Mouse (Mus musculus) lung, postnatal 36 days (tissue): ENCODE data around the gene Aspg.

Experiments used
- DNase-seq: peaks from one replicate; pipeline ENCODE4 v3.0.0; 2022; ENCODE audit warnings: mixed read lengths

Gene Aspg

GRCm38 (mm10) chr12:112113710-112114109, 7.2 kb downstream of the Aspg start:
- peak; percentile 95 for DNase-seq

- DNase-seq: no peak
These were observed 10.5 kb downstream of the Aspg start for GRCm38 (mm10) chr12:112117006-112117405.

- no peak for DNase-seq
These were observed 11.2 kb downstream of the Aspg start for GRCm38 (mm10) chr12:112117649-112118048.

- DNase-seq: no peak
These were observed 14.7 kb downstream of the Aspg start for GRCm38 (mm10) chr12:112121188-112121587.

GRCm38 (mm10) chr12:112125903-112126302, 19.4 kb downstream of the Aspg start:
- peak; percentile 89 for DNase-seq

GRCm38 (mm10) chr12:112126931-112127635, 20.6 kb downstream of the Aspg start:
- no peak for DNase-seq

- no peak for DNase-seq
These were observed 22.0 kb downstream of the Aspg start for GRCm38 (mm10) chr12:112128526-112128925.

- DNase-seq: no peak
These were observed 22.9 kb downstream of the Aspg start for GRCm38 (mm10) chr12:112129300-112129856.

GRCm38 (mm10) chr12:112130161-112130860, 23.8 kb downstream of the Aspg start:
- DNase-seq: peak; percentile 83

- no peak for DNase-seq
These were observed 24.5 kb downstream of the Aspg start for GRCm38 (mm10) chr12:112130957-112131356.

GRCm38 (mm10) chr12:112140231-112140630, 33.8 kb downstream of the Aspg start:
- DNase-seq: peak; percentile 80

- no peak for DNase-seq
These were observed 34.3 kb downstream of the Aspg start for GRCm38 (mm10) chr12:112140745-112141144.

GRCm38 (mm10) chr12:112141300-112141699, 34.8 kb downstream of the Aspg start:
- DNase-seq: no peak

- DNase-seq: no peak
These were observed 36.8 kb downstream of the Aspg start for GRCm38 (mm10) chr12:112143116-112143832.

GRCm38 (mm10) chr12:112143833-112144201, 37.3 kb downstream of the Aspg start:
- no peak for DNase-seq

GRCm38 (mm10) chr12:112144377-112145115, 38.1 kb downstream of the Aspg start:
- no peak for DNase-seq

- peak; percentile 87 for DNase-seq
These were observed 38.9 kb downstream of the Aspg start for GRCm38 (mm10) chr12:112145211-112145874.

- DNase-seq: peak; percentile 63
These were observed 39.6 kb downstream of the Aspg start, which contains the start of gene Kif26a for GRCm38 (mm10) chr12:112145875-112146651. Gene Kif26a, plus strand, starts transcription at chr12:112146208.

GRCm38 (mm10) chr12:112147365-112147764, 40.9 kb downstream of the Aspg start:
- no peak for DNase-seq

GRCm38 (mm10) chr12:112150011-112150410, 43.5 kb downstream of the Aspg start:
- no peak for DNase-seq
